Mouse (Mus musculus) liver, embryonic 12.5 days (tissue): ENCODE measurements around the gene Agbl2. TPM values are rescaled to one million over a fixed set of nuclear protein-coding genes. Genes with fewer than 3 reads are reported as not detected.

ENCODE experiments used
- ATAC-seq: fragments of 200-750 bp; cut with Nextera tagmentation; 2 replicates; pipeline ENCODE4 v1.8.0; 2017; ENCODE audit warnings: moderate number of reproducible peaks, mild to moderate bottlenecking, moderate library complexity
- H3K27ac ChIP-seq: fragments of 300-500 bp; sonication (generic); 2 replicates; pipeline ENCODE4 v1.5.1; 2016; ENCODE audit warnings: mild to moderate bottlenecking
- H3K27me3 ChIP-seq: fragments of 300-500 bp; sonication (generic); replicated peaks from 2 replicates; pipeline ENCODE4 v1.6.1; 2016; ENCODE audit warnings: mild to moderate bottlenecking, moderate library complexity
- H3K36me3 ChIP-seq: fragments of 300-500 bp; sonication (generic); 2 replicates; pipeline ENCODE4 v1.6.1; 2016; ENCODE audit warnings: mild to moderate bottlenecking, moderate library complexity
- H3K4me1 ChIP-seq: fragments of 300-500 bp; sonication (generic); 2 replicates; pipeline ENCODE4 v1.6.1; 2016
- H3K4me2 ChIP-seq: fragments of 300-500 bp; sonication (generic); 2 replicates; pipeline ENCODE4 v1.6.1; 2016; ENCODE audit warnings: mild to moderate bottlenecking, moderate library complexity
- H3K4me3 ChIP-seq: fragments of 300-500 bp; sonication (generic); 2 replicates; pipeline ENCODE4 v1.5.1; 2016; ENCODE audit warnings: mild to moderate bottlenecking, moderate library complexity
- H3K9ac ChIP-seq: fragments of 300-500 bp; sonication (generic); 2 replicates; pipeline ENCODE4 v1.6.1; 2016; ENCODE audit warnings: mild to moderate bottlenecking, moderate library complexity
- H3K9me3 ChIP-seq: fragments of 300-500 bp; sonication (generic); replicated peaks from 2 replicates; pipeline ENCODE4 v1.6.1; 2016; ENCODE audit warnings: mild to moderate bottlenecking, moderate library complexity
- WGBS: fragments of 180-500 bp; shearing (Covaris S2); methylation state at CpG from one replicate; pipeline ENCODE4 v1.1.7; 2016; ENCODE audit not compliant: insufficient replicate concordance; 5-methylcytosine and 5-hydroxymethylcytosine counted together
- polyA plus RNA-seq: library from polyadenylated mRNA; unstranded; fragments of >200 nt; fragmentation: Nextera tagmentation; extraction: Ambion mirVana; gene quantifications from 2 replicates; pipeline ENCODE4 v1.2.1, GENCODE M21; 2016

Agbl2 gene
- polyA plus RNA-seq, 1 experiment from 2014 or later: 0.07 TPM

- Histone ChIP-seq H3K4me3 (peak within 1 kb of the TSS; percentile 83), H3K27me3 (no peaks in the 10 kb centered on the region), H3K36me3 (peaks cover 29% of the 10 kb centered on the region), H3K9me3 (no peaks in the 10 kb centered on the region), H3K27ac (peak within 1 kb of the TSS; percentile 87), H3K9ac (peak within 1 kb of the TSS; percentile 92), H3K4me1 (peaks cover 35% of the 10 kb centered on the region), H3K4me2 (peak within 1 kb of the TSS; percentile 79)
- peak; percentile 94 for ATAC-seq
- under 1% methylated on average over 51 of the region's 67 CpGs for WGBS
Observed at GRCm38 (mm10) chr2:90846955-90847680, 64.6 kb downstream of the Agbl2 start, which contains the start of gene Mtch2. Gene Mtch2, plus strand, starts transcription at chr2:90847155.

- Histone ChIP-seq H3K27ac (peak overlapping the region; percentile 87), H3K9ac (peak overlapping the region; percentile 92), H3K4me2 (peak overlapping the region; percentile 79), H3K4me3 (peak overlapping the region; percentile 83), H3K4me1 (peaks cover 35% of the 10 kb centered on the region), H3K9me3 (no peaks in the 10 kb centered on the region), H3K36me3 (peaks cover 34% of the 10 kb centered on the region), H3K27me3 (no peaks in the 10 kb centered on the region)
- 1% methylated on average over 13 of the region's 13 CpGs for WGBS
- no peak for ATAC-seq
Observed at GRCm38 (mm10) chr2:90847681-90848050, 65.1 kb downstream of the Agbl2 start.

- peaks cover 41% of the 10 kb centered on the region for H3K36me3 ChIP-seq
- H3K9ac ChIP-seq: peak overlapping the region; percentile 92
- H3K27ac ChIP-seq: no peak overlapping the region
- H3K27me3 ChIP-seq: no peaks in the 10 kb centered on the region
- H3K4me1 ChIP-seq: peaks cover 35% of the 10 kb centered on the region
- 87% methylated on average over 5 of the region's 5 CpGs for WGBS
- H3K9me3 ChIP-seq: no peaks in the 10 kb centered on the region
- no peak for ATAC-seq
- peak overlapping the region; percentile 83 for H3K4me3 ChIP-seq
- peak overlapping the region; percentile 79 for H3K4me2 ChIP-seq
Observed at GRCm38 (mm10) chr2:90848331-90848730, 65.8 kb downstream of the Agbl2 start.

- H3K4me1 ChIP-seq: peaks cover 30% of the 10 kb centered on the region
- H3K27ac ChIP-seq: no peak overlapping the region
- WGBS: 86% methylated on average over 1 of the region's 1 CpGs
- peaks cover 61% of the 10 kb centered on the region for H3K36me3 ChIP-seq
- H3K9ac ChIP-seq: no peak overlapping the region
- ATAC-seq: no peak
- no peak overlapping the region for H3K4me3 ChIP-seq
- H3K9me3 ChIP-seq: no peaks in the 10 kb centered on the region
- no peak overlapping the region for H3K4me2 ChIP-seq
- H3K27me3 ChIP-seq: no peaks in the 10 kb centered on the region
Observed at GRCm38 (mm10) chr2:90850401-90850800, 67.9 kb downstream of the Agbl2 start.

- Histone ChIP-seq H3K9me3 (no peaks in the 10 kb centered on the region), H3K27me3 (no peaks in the 10 kb centered on the region), H3K9ac (no peak overlapping the region), H3K36me3 (peaks cover 92% of the 10 kb centered on the region), H3K4me1 (no peaks in the 10 kb centered on the region), H3K4me3 (no peak overlapping the region), H3K27ac (no peak overlapping the region), H3K4me2 (no peak overlapping the region)
- 87% methylated on average over 2 of the region's 2 CpGs for WGBS
- ATAC-seq: no peak
Observed at GRCm38 (mm10) chr2:90861486-90861885, 79.0 kb downstream of the Agbl2 start.

GRCm38 (mm10) chr2:90864184-90864583, 81.7 kb downstream of the Agbl2 start:
- no peak overlapping the region for H3K27ac ChIP-seq
- H3K4me2 ChIP-seq: no peak overlapping the region
- no peaks in the 10 kb centered on the region for H3K9me3 ChIP-seq
- H3K27me3 ChIP-seq: no peaks in the 10 kb centered on the region
- peaks cover 27% of the 10 kb centered on the region for H3K4me1 ChIP-seq
- peaks cover 87% of the 10 kb centered on the region for H3K36me3 ChIP-seq
- no peak overlapping the region for H3K4me3 ChIP-seq
- no peak overlapping the region for H3K9ac ChIP-seq
- no peak for ATAC-seq

- Histone ChIP-seq H3K4me1 (peaks cover 50% of the 10 kb centered on the region), H3K36me3 (peaks cover 65% of the 10 kb centered on the region), H3K4me3 (no peak overlapping the region), H3K27me3 (no peaks in the 10 kb centered on the region), H3K9ac (no peak overlapping the region), H3K27ac (peak overlapping the region; percentile 65; the same call in 1 of the 2 replicates), H3K4me2 (no peak overlapping the region), H3K9me3 (no peaks in the 10 kb centered on the region)
- 29% methylated on average over 3 of the region's 3 CpGs for WGBS
- ATAC-seq: peak; percentile 57
Observed at GRCm38 (mm10) chr2:90866524-90866923, 84.0 kb downstream of the Agbl2 start.

GRCm38 (mm10) chr2:90870136-90870601, 87.6 kb downstream of the Agbl2 start:
- peak overlapping the region; percentile 92 for H3K27ac ChIP-seq
- H3K4me2 ChIP-seq: peak overlapping the region; percentile 65
- peaks cover 29% of the 10 kb centered on the region for H3K36me3 ChIP-seq
- peak overlapping the region; percentile 26 for H3K4me3 ChIP-seq
- peaks cover 58% of the 10 kb centered on the region for H3K4me1 ChIP-seq
- H3K27me3 ChIP-seq: no peaks in the 10 kb centered on the region
- 3% methylated on average over 4 of the region's 4 CpGs for WGBS
- ATAC-seq: peak; percentile 92
- H3K9ac ChIP-seq: peak overlapping the region; percentile 47
- H3K9me3 ChIP-seq: no peaks in the 10 kb centered on the region

GRCm38 (mm10) chr2:90871180-90871961, 88.8 kb downstream of the Agbl2 start:
- Histone ChIP-seq H3K36me3 (peaks cover 17% of the 10 kb centered on the region), H3K4me1 (peaks cover 61% of the 10 kb centered on the region), H3K4me3 (0 out of 2 replicates have a peak overlapping the region, but pooled peaks have one; percentile 6), H3K27me3 (no peaks in the 10 kb centered on the region), H3K9me3 (no peaks in the 10 kb centered on the region), H3K4me2 (peak overlapping the region; percentile 65), H3K9ac (peak overlapping the region; percentile 47; the same call in 1 of the 2 replicates), H3K27ac (peak overlapping the region; percentile 92)
- WGBS: 63% methylated on average over 8 of the region's 8 CpGs
- ATAC-seq: no peak

GRCm38 (mm10) chr2:90874025-90874424, 91.5 kb downstream of the Agbl2 start:
- Histone ChIP-seq H3K4me2 (no peak overlapping the region), H3K9me3 (no peaks in the 10 kb centered on the region), H3K27me3 (peaks cover 16% of the 10 kb centered on the region), H3K36me3 (no peaks in the 10 kb centered on the region), H3K9ac (no peak overlapping the region), H3K4me3 (no peak overlapping the region), H3K27ac (no peak overlapping the region), H3K4me1 (peaks cover 36% of the 10 kb centered on the region)
- 73% methylated on average over 1 of the region's 1 CpGs for WGBS
- no peak for ATAC-seq

- no peak overlapping the region for H3K9ac ChIP-seq
- H3K27ac ChIP-seq: no peak overlapping the region
- WGBS: 36% methylated on average over 2 of the region's 2 CpGs
- no peaks in the 10 kb centered on the region for H3K9me3 ChIP-seq
- ATAC-seq: no peak
- no peaks in the 10 kb centered on the region for H3K36me3 ChIP-seq
- H3K27me3 ChIP-seq: peaks cover 27% of the 10 kb centered on the region
- H3K4me1 ChIP-seq: peaks cover 36% of the 10 kb centered on the region
- no peak overlapping the region for H3K4me3 ChIP-seq
- H3K4me2 ChIP-seq: no peak overlapping the region
Observed at GRCm38 (mm10) chr2:90875239-90875638, 92.7 kb downstream of the Agbl2 start.
